Mouse (Mus musculus) adrenal gland, postnatal 10 days (tissue): Measurements from ENCODE around the gene Hist1h3a. TPM values are rescaled to one million over a fixed set of nuclear protein-coding genes. Genes with fewer than 3 reads are reported as not detected.
"Not testable (repeated sequence)": the region's sequence is repeated elsewhere in the genome, so short reads cannot be mapped to it uniquely, and the experiment has no call there.

ENCODE experiments used
- DNase-seq: peaks from one replicate; pipeline ENCODE4 v3.0.0; 2021; ENCODE audit warnings: mixed read lengths
- long read RNA-seq, 2 experiments: library from polyadenylated mRNA; stranded (forward); transcript quantifications; one replicate each; pipeline ENCODE4 v2.0.0; 2021
- total RNA-seq, 2 experiments: library from RNA; stranded (reverse); gene quantifications; 2 replicates each; pipeline ENCODE4 v1.2.3; 2021

The Hist1h3a gene
- total RNA-seq, result 100 to 1,000 TPM; 258 to 301 TPM
- long read RNA-seq, experiment 1, result 0 reads
- long read RNA-seq, experiment 2, result 0 reads

DNA sequence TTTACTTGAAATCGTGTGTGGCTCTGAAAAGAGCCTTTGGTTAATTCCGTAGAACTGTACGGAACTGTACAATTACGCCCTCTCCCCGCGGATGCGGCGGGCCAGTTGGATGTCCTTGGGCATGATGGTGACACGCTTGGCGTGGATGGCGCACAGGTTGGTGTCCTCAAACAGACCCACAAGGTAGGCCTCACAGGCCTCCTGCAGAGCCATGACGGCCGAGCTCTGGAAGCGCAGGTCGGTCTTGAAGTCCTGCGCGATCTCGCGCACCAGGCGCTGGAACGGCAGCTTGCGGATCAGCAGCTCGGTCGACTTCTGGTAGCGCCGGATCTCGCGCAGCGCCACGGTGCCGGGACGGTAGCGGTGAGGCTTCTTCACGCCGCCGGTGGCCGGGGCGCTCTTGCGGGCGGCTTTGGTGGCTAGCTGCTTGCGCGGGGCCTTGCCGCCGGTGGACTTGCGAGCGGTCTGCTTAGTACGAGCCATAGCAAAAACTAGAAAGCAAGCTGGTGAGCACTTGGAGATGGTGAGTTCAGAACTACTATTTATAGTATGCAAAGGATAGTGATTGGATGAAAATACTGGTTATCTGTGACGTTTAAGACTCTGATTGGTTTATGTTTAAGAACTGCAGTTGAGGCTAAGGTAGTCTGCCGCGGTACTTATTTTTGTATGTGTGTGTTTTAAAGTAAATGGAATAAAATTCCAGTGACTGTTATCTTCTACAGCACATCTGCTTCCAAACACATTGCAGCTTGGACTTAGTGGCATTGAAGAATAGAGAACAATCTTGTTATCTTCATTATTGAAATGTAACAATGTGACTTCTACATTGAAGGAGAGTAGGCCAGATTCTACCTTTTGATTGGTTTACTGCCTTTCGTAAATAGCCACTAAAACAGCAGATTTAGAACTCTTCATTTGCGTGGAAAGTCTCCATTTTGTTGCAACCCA is at the start of gene Hist1h3a:
Gene Hist1h3a (minus strand): TSS at position 516 of the 951 bp plus-strand sequence.
- peak; percentile 82 for DNase-seq

DNA sequence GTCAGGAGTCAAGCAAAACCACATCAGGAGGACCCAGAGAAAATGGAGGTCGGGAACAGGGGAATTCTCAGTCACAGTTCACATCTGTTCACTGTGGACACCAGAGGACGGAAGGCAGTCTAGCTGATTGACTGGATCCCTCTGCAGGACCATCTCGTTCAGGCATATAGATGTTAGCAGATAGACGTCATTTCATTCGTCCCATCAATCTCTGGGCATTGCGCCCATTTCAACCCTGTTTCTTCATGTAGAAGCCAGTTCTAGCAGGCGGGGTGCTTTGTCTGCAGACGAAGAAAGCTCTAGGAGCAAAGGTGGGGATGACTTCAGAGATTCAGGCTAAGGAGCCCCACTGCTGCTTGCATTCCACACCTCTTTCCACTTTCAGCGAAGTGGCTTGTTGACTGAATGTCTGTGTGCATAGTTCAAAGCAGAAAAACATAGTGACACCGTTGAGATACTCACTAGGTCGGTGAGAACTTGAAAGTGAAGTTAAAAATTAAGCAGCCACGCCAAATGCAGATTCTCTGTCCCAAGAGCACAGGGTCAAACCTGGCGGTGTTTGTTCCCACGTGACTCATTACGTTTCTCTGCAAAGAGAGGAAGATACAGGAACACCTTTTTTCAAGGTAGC is 44.4 kb upstream of the Hist1h3a start, which contains the start of gene Slc17a2:
Gene Slc17a2 (plus strand): TSS at position 572 of the 631 bp plus-strand sequence.
- no peak for DNase-seq

DNA sequence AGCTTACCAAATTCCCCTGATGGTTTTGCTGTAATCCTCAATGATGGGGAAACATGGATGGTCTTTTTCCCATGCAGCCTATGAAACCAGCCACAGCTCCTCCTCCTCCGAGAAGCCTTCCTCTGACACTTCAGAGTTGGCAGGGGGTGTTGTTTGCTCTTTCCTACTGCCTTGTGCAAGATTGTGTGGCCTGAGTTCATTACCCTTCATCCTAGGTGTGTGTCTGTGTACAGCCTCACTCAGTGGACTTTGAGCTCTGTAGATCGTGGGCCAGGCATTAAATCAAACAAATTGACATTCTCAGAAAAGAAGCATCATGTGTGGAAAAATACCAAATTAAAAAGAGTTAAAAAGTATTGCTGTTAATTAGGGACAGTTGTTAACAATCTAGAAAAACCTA is 42.3 kb upstream of the Hist1h3a start:
- DNase-seq, result no peak

DNA sequence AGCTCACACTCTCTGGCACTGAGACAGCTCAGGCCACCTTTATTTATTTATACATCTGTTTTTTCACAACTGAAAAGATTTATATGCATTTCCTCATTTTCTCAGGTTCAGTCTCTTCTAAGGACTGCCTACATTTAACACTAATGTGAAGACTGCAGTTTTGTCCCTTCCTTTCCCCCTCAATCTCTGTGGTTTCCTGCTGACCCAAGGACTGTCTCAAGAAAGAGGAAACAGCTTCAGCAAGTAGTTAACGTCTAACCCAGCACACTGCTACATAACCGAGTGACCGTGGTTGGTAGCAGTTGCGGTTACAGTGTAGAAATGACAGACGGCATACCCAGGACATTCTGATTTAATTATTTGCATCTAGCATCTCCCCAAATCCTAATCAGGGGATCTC is 37.2 kb upstream of the Hist1h3a start:
- no peak for DNase-seq

DNA sequence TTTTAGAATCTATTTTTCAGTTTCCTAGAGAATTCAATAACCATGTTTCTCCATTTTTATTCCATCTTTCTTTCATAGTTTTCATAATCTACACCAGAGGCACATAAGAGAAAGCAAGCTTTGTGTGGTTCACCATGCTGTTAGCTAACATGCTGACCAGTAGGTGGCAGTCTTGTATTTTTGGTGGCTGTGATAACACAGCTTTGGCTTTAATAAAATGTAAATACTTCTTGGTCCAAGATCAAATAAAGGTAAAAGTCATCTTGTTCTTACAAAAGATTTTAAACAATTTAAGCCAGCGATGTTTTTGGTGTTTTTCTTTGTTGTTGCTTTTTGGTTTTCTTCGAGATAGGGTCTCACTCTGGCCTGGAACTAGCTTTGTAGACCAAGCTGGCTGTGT is 30.3 kb upstream of the Hist1h3a start:
- peak; percentile 66 for DNase-seq

DNA sequence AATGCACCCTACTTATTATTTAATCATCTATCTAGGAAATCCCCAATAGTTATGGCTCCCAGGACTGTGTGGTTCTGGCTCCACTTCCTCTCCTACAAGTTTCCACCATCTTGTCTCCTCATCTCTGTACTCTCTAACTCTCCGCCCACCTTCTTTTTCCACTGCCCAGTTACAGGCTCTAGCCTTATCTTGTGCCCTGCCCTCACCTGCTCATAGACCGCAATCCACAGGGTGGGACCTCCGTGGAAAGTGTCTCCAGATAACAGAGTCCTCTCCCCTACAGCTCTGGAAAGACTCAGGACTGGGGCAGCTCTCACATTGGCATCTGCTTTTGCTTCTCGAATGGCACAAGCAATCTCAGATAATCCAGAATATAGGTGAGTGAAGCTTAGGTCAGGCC is 16.8 kb upstream of the Hist1h3a start:
- no peak for DNase-seq

DNA sequence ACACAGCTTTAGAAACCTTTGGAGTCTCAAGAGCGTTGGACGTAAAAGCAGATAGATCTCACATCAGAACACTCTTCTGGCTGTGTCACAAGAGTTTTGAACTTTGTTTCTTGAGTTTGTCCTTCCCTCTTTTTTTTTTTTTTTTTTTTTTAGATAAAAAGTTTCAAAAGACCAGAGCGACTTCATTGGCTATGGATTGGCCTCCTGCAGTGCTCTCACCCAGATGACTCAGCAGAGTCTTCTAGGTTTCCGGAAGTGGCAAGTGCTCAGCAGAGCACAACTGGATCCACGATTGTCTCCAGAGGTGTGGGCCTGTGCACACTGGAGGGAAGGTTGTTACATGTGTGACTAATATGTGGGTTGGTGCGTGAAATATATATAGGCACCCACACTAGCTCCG is 16.2 kb upstream of the Hist1h3a start:
- DNase-seq, result no peak

DNA sequence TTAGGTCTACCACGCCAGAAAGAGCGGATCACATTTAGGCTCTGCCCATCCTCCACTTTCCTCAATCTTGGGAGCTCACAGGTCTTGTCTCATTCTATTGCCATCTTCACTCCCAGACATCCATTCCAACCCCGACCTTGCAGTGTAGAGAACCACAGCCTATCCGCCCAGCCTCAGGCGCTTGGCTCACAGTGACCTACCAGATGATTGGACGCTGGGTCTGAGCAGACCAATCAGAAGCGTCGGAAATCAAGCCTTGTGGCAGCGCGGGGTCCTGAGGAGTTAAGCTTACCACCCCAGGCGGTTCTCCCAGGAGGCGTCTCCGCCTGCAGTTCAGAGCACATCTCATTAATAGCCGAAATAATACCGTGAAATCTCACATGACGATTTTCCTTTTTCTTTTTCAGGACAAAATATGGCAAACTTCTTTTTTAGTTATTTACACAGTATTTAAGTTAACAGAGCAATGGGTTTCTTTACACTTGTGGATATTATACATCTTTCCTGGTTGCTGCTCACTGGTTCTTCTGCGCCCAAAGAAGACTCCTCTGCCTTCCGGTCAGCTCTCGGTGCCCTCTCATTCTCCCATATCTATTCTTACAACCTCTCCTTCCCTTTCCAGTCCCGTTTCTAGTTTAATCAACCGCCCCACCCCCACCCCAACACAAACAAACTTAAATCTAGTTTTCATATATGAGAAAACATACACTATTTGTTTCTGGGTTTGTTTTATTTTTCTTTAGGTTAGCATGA is 10.6 kb upstream of the Hist1h3a start:
- DNase-seq, result peak; percentile 66

DNA sequence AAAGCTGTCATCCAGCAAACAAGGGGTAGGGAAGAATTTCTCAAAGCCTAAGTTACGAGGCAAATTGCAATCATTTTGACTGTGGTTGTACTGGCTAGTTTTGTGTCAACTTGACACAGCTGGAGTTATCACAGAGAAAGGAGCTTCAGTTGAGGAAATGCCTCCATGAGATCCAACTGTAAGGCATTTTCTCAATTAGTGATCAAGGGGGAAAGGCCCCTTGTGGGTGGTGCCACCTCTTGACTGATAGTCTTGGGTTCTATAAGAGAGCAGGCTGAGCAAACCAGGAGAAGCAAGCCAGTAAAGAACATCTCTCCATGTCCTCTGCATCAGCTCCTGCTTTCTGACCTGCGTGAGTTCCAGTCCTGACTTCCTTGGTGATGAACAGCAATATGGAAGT is 7.4 kb upstream of the Hist1h3a start, which contains the start of gene Trim38:
Gene Trim38 (plus strand): TSS at position 301 of the 400 bp plus-strand sequence.
- DNase-seq, result not testable (repeated sequence)

DNA sequence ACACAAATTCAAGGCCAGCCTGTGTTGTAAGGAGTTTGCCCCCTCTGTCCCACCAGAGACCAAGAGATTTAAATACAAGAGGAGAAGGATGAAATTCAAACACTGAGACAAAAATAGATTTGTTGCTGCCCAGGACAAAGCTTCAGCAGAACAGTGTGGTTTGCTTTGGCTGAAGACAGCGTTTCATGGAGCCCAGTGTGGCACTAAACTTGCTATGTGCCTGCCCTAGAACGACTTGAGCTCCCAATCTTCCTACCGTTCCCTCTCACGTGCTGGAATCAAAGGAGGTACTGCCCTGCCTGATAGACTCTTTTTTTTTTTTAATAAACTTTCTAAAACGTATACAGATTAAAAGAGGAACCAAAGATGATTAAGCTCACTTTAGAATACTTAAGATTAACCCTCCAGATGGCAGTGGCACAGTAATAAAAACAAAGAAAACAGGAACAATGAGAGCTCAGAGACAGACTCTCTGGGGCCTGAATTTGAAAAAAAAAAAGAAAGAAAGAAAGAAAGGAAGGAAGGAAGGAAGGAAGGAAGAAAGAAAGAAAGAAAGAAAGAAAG is 6.7 kb upstream of the Hist1h3a start:
- DNase-seq, result no peak

DNA sequence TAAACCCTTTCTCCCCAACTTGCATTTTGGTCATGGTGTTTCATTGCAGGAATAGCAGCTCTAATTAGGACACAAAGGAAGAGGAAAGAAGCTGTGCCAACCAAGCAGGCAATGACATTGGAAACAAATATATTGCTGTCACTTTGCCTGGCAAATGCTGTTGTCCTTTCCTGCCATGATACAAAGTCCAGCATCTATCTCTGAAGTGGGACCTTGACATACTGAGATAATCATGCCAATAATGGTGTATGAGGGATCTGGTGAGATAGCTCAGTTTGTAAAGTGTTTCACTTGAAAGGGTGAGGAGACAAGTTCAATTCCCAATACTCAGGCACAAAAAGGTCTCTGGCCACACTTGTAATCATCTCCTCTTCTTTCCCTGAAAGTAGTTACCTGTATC is 4.6 kb upstream of the Hist1h3a start:
- peak; percentile 27 for DNase-seq

DNA sequence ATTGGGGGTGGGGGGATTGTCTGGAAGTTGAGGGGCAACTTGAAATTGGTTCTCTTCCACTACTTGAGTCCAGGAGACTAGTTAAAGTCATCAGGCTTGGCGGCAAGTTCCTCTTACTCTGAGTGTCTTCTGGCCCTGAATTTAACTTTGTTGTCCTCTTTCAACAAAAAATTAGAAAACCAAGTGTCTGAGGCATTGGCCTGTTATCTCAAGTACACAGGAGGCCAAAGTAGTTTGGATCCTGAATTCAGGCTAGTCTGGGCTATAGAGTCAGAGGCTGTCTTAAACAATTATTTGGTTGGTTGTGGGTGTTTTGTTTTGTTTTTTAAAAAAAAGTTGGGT is 3.0 kb upstream of the Hist1h3a start:
- no peak for DNase-seq

DNA sequence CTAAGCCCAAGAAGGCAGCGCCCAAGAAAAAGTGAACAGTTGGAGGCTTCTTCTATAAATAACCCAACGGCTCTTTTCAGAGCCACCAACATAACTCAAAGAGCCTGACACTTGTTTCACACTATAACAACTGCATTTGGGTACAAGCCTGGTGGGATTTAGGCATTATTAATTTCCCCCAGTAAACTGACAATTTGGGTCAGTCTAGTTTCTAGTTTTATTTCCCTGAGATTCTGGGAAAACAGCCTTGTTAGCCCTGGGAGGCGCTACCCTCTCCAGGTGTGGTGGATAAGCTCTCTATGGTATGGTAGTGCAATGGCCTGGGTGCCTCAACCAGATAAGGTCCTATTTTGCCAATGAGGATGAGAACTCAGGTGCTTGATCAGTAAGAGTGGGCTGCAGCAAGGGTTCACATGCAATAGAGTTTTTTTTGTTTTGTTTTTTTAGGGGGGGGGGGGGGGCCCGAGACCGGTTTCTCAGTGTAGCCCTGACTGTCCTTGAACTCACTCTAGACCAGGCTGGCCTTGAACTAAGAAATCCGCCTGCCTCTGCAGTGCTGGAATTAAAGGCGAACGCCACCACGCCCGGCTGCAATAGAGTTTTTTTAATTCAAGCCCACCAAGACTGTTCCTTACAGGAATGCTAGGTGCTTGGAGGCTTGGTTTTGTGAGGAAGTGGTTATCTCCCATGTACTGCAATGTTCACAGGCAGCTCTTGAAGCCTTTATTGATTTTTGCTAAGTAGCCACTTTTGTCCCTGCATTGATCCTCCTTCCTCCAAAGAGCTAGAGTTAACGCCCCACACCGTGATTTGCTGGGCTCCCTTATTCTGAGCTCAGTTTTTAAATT is 2.4 kb upstream of the Hist1h3a start:
- no peak for DNase-seq

DNA sequence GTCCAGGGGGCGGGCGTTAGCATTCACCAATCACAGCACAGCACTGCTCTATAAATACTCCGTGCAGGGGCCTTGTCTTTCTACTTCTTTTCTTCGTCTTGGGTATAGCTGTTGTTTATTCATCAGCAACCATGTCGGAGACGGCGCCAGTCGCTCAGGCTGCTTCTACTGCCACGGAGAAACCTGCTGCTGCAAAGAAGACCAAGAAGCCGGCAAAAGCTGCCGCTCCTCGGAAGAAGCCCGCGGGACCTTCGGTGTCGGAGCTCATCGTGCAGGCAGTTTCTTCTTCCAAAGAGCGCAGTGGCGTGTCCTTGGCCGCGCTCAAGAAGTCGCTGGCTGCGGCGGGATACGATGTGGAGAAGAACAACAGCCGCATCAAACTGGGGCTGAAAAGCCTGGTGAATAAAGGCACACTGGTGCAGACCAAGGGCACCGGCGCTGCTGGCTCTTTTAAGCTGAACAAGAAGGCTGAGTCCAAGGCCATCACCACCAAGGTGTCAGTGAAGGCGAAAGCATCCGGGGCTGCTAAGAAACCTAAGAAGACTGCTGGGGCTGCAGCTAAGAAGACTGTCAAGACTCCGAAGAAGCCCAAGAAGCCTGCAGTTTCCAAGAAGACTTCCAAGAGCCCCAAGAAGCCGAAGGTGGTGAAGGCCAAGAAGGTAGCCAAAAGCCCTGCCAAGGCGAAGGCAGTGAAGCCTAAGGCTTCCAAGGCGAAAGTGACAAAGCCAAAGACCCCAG is 1.6 kb upstream of the Hist1h3a start, which contains the start of gene Hist1h1a:
Gene Hist1h1a (plus strand): TSS at position 81 of the 738 bp plus-strand sequence.
- peak; percentile 88 for DNase-seq

DNA sequence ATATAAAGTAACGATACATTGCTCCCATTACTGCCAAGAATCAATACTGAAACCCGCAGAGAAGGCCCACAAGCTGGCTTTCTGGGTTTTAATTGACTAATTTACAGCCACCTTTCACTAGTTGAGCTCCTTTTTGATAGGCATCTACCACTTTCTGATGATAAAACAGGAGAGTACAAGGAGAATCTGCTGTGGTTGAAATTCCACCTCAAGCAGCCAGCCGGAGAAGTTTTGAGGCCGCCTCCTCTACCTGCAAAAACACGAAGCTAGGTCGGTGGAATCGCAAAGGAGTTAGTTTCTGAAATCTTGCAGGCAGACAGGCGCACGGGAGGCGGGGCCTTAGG is 1.0 kb upstream of the Hist1h3a start:
- no peak for DNase-seq

DNA sequence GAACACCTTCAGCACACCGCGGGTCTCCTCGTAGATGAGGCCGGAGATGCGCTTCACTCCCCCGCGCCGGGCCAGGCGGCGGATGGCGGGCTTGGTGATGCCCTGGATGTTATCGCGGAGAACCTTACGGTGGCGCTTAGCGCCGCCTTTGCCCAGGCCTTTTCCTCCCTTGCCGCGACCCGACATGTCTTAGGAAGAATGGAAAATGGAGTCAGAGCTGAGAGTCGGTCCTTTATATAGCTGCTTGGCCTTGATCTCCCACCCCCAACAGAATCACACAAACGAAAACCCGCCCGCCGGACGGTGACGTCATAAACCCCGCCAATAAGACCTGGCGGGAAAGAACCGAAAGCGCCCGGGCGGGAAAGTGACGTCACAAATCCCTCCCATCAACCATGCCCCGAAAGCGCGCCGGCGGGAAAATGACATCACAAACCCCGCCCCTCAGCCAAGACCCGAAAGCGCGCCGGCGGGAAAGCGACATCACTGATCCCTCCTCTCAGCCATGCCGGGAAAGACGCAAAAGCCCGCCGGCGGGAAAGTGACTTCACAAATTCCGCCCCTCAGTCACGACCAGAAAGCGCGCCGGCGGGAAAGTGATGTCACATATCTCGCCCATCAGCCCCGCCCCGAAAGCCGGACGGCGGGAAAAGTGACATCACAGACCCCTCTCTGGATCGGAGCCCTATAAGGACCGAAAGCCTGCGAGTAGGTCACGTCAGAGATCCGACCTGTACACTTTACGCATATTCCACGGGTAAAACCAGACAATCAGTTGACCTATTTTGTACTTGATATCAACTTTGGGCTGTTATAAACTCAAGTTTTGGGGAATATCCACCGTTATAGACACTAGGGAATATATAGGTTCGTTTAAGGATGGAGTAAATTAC is 968 bp downstream of the Hist1h3a start, which contains the start of gene Hist1h4a:
Gene Hist1h4a (minus strand): TSS at position 259 of the 893 bp plus-strand sequence.
- peak; percentile 98 for DNase-seq

DNA sequence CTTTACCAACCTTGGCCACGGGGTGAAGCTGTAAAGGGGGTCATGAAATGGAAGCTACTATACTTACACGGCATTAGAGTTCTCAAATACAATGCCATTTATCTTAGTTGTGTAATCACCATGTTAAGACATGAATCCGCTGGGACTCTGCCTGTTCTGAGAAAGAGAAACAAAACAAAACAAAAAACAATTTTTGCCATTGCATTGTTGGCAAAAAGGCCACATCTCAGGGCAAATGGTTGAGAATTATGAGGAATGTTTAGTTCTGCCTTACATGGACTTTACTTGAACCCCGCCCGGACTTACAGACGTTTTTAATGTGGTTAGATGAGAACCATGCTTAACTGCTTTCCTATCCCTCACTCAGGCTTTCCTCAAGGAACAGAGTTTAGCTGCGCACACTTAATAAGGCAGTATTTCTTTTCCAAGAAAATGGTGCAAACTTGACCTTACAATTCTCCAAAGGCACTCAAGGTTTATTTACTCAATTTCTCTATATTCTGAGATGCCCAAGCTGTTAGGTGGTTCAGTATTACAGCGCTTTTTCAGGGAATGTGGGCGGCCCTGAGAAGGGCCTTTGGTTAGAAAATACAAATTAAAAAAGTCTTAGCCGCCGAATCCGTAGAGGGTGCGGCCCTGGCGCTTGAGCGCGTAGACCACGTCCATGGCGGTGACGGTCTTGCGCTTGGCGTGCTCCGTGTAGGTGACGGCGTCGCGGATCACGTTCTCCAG is 1.8 kb downstream of the Hist1h3a start:
- no peak for DNase-seq

DNA sequence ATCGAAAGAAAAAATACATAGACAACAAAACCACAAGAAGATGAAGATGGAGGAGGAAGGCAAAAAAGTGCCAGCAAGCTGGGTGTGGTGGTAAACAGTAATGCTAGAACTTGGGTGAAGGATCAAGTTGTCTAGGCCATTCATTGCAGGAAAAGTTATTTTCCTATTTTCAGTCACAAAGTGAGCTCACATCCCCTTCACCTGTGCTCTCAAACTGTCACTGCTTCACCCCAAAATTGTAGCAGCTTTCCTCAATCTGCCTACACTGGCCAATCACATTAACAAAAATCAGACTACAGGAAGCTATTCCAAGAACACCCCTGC is 2.3 kb downstream of the Hist1h3a start:
- DNase-seq, result no peak

DNA sequence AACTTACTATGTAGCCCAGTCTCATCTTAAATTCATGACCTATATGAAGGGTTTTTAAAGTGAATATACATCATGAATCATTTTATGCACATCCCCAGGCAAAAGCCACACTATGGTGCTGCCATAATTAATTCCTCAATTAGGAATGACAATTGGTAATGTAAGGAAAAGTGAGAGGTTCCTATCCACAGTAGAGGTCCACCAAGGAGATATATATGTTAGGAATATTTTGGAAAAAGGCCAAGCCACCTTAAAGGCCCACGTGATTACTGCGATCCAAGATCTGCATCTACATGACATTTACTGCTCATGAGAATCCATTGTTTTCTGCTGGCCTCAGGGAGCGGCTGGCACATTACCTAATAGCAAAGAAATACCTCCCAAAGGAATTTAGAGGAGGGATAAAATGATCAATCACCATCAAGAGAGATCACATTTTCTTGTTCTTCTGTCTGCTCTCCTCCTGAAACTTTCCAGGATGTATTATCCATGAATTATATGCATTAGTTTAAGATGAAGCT is 2.9 kb downstream of the Hist1h3a start:
- DNase-seq, result no peak
